Mouse (Mus musculus) yolk sac, embryonic 10.5 days (tissue): ENCODE measurements around the gene Arhgdig.

Experiments
- DNase-seq: peaks from one replicate; pipeline ENCODE4 v3.0.0-alpha.2; 2017; ENCODE audit warnings: low spot score

Arhgdig gene

GRCm38 (mm10) chr17:26207686-26208085, at the start of gene Arhgdig:
Arhgdig (minus strand) TSS chr17:26207786.
- no peak for DNase-seq

DNA sequence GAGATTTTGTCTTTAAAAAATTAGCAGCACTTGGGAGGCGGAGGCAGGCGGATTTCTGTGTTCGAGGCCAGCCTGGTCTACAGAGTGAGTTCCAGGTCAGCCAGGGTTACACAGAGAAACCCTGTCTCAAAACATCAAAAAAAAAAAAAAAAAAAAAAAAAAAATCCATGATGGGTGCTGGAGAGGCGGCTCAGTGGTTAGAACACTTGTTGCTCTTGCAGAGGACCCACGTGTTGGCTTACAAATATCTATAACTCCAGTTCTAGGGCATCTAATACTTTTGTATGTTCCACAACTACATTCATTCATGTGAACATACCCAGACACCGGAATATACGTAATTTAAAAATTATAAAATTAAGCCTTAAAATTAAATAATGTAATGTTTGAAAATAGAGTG, 47.7 kb upstream of the Arhgdig start:
- no peak for DNase-seq

DNA sequence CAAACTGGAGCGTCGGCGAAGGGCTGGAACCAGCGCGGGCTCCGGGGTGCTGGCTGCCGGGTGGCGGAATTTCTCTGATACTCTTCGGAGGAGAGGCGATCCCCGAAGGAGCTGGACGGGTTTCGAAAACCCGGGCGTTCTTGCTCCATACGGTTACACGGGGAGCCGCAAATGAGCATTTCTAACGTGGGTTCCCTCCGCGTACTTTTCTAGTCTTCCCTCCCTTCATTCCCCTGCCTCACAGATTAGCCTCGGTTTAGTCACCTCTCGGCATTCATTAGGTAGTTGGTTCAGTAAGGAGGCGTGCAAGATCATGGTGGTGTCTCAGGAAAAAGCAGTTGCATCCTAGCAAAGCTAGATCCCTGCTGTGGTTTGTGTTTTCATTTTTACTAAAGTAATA, 45.8 kb upstream of the Arhgdig start:
- DNase-seq, result peak; percentile 22

DNA sequence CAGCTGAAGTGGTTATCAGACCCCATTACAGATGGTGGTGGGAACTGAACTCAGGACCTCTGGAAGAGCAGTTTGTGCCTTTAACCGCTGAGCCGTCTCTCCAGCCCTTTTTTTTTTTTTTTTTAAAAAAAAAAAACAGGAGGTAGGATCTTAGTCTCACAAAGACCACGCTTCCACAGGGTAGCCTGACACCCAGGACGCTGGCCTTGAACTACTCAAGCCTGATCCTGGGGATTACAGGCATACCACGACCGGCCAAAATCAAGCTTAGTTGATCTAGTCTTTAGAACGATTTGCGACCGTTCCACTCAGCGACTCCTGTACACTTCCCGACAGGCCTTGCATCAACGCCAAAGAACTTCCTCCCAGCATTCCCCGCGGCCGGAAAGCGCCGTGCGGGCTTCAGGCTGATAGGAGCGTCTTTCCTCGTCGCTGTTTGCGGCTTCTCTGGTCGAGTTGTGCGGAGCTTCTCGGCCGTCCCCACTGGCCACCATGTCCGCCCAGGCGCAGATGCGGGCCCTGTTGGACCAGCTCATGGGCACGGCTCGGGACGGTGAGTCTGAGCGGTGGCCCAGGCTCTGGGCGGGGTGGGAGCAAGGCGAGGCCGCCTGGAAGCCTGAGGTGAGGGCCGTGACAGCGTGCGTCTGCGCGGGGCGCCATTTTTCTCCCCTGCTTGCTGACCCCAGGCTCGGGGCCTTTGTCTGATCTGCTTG, 45.1 kb upstream of the Arhgdig start, which contains the start of gene Luc7l:
TSS of gene Luc7l (plus strand) at position 358 of the 713 bp plus-strand sequence.
- DNase-seq, result peak; percentile 96

DNA sequence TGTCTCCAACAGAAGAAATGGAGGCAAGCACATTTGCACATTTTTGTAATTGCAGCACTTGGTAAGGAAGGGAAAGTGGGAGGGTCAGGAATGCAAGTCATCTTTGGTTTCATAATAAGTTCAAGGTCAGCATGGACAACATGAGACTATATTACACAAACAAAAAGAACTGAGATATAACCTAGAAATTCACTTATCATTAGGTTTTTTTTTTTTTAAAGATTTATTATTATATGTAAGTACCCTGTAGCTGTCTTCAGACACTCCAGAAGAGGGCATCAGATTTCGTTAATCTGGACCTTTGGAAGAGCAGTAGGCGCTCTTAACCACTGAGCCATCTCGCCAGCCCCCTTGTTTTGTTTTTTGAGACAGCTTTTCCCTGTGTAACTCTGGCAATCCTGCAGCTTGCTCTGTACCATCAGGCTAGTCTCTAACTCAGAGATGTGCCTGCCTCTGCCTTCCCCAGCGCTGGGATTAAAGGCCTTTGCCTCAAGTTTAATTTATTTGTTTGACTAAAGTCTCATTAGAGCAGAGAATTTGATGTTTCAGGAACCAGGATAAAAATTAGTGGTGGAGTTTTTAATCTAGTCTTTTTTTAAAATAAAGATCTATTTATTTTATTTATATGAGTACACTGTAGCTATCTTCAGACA, 44.4 kb upstream of the Arhgdig start:
- no peak for DNase-seq

DNA sequence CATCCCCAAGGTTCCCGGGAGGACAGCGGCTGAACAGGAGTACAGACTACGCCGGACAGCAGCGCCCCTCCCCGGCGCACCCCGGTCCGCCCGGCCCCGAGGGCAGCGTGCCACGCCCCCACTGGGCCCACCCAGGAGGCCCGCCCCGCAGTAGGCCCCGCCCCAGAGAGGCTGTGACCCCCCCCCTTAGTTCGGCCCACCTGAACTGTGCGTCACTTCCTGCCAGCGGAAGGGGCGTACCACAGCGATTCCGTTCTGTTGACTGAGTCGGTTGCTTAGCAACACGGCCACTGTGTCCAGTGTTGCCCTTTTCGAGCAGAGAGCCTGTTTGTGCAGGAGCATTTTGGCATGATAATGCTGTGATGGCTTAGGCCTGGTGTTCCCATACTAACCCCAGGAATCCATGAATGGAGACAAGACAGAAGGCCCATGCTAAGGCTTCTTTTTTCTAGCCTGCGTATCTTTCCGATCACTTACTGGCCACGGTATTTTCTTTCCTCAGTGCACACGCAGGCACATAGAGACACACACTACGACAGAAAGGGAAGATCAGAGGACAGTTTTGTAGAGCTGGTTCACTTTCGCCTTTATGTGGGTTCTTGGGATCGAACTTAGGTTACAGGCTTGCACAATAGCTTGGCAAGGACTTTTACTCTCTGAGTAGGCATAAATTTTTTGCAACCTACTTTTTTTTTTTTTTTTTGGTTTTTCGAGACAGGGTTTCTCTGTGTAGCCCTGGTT, 36.7 kb upstream of the Arhgdig start, which contains the start of gene Fam234a:
TSS of gene Fam234a (minus strand) at position 142 of the 741 bp plus-strand sequence.
- peak; percentile 97 for DNase-seq

DNA sequence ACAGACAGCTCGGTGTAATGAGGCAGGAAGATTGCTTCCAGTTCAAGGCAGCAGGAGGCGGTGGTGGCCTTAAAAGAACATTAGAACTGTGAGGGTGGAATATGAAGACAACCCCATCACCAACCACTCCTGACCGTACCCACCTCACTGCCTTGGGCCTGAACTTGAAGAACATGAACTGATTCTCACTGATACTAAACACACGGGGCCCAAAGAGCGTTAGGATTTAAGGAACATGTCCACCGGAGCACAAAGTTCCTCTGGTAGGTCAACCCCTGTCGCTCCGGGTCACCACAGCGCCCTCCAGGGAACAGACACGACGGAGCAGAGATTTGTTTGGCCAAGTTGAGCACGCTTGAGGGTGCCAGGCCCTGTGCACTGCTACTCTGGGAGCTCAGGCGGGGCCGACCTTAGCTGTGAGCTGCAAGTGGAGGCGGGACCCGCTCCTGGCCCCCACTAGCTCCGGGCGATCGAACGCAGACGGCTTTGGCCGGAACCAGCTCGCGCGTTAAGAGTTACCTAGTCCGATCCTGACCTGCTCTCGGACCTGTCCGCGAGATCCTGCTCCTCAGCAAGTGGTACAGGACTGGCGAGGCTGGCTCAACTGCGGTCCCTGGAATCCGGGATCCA, 36.0 kb upstream of the Arhgdig start:
- no peak for DNase-seq

DNA sequence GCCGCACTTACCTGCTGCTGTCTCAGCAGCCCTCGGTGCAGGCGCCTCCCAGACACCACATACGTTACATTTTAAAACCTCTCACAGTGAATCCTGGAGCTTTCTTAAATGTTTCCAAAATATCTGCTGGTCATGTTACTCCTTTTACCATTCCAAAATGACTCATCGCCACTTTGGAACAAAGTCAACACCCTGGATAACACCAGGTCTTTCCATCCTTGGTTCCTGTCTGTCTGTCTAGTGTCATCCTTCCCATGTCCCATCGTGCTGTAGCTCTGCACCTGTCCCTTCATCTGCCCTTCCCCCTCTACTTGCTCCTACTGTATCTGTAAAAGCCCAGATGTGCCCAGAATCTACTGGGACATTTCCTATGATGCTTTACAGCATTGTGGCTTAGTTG, 33.4 kb upstream of the Arhgdig start:
- DNase-seq, result no peak

DNA sequence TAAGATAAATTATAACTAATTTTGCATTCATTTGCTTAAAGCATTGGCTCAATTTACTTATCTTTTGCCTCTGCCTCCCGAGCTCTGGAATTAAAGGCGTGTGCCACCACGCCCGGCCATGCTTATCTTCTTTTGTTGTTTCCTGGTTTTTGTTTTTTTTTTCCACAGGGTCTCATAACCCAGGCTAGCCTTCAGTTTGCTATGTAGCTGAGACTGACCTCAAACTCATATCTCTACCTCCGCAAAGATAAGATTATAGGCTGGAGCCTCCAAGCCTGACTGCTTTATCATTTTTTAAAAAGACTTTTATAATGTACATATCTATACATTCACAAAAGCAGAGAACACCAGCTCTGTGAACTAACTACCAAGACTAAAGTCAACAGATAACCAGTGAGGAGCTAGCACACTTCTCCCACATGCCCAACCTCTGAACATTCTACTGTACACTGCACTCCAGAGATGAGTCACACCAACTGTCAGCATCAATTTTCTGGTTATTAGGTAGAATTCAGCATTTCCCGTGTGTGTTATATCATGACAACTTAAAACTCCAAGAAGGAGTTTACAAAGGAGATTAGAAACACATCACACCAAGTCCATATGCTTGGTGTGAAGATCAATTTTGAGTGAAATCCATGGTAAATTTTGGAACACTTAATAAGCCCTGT, 32.7 kb upstream of the Arhgdig start:
- no peak for DNase-seq

GRCm38 (mm10) chr17:26239551-26239950, 32.0 kb upstream of the Arhgdig start:
- no peak for DNase-seq

DNA sequence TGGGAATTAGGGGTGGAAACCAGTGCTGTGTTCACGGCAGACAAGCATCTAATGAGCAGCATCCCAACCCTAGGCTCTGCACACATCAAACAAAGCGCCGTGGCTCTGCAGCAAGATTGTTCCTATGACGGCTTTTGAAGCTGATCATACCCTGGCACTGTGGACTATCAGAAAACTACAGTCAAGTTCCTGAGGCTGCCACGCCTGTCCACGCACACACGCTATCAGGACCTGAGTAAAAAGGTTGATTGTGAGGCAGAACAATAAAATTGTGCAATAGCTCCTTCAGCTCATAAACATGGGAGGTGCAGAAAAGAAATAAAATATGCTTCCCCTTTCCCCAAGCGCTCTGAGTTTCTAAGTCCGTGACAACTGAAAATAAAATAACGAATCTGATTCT, 30.1 kb upstream of the Arhgdig start:
- DNase-seq, result no peak

DNA sequence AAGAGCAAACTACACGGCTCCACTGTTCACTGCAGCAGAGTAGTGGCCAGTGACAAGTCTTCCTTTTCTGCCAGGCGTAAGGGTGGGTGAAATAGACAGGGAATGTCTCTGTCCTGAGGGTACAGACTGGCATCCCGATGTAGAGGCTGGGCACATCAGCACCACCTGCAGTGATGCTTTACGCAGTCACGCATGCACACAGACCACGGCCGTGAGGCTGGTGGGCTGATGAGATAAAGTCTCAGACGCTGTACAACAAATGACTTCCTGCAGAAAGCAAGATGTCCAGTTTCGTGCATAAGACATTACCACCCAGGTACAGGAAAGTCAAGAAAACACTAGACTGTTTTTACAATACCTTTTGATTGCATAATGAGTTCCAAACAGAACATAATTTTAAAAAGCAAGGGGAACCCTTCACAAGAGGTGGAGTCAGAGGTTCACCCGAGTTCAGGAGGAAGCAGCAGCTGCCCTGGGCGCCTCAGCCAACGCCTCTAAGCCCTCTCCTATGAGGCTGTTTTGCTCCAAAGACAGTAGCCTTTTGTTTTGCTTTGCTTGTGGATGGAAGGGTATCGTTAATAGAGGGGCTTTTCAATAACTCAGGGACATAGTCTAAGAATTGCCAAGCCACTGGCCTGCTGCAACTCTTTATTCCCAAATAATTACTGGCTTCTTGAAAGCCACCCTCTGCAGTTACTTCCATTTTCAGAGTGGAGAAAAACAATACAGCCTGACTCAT, 27.7 kb upstream of the Arhgdig start:
- DNase-seq, result no peak

GRCm38 (mm10) chr17:26234386-26234785, 26.8 kb upstream of the Arhgdig start:
- DNase-seq, result no peak

- DNase-seq, result no peak
Observed at GRCm38 (mm10) chr17:26232863-26233262, 25.3 kb upstream of the Arhgdig start.

DNA sequence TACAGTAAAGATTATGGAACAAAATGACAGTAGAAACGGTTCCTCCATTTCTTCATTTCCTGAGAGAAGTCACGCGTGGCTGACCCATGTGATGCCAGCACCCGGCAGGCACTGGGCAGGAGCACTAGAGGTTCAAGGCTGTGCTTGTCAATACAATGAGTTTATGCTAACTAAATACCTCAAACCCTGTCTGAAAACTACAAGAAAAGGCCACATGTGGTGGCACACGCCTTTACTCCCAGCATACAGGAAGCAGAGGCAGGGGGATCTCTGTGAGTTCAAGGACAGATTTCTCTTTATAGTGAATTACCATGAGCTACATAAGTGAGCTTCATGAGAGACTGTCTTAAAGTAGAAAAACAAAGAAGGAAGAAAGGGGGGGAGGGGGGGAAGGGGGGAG, 23.6 kb upstream of the Arhgdig start:
- no peak for DNase-seq

DNA sequence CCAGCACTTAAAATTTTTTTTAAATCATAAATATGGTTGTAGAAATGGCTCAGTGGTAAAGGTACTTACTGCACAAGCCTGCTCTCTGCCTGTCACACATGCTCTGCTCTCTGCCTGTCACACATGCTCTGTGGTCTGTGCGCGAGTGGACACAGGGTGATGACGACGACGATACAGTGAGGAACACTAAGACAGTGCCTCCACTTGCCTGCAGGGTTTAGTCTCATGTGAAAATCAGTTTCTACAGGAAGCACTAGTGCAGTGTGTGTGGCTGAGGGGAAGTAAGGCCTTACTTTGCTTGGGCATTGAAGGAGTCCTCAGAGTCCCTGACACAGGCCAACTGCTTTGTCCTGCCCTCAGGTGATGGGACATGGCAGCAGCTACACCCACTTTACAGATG, 22.2 kb upstream of the Arhgdig start:
- no peak for DNase-seq

DNA sequence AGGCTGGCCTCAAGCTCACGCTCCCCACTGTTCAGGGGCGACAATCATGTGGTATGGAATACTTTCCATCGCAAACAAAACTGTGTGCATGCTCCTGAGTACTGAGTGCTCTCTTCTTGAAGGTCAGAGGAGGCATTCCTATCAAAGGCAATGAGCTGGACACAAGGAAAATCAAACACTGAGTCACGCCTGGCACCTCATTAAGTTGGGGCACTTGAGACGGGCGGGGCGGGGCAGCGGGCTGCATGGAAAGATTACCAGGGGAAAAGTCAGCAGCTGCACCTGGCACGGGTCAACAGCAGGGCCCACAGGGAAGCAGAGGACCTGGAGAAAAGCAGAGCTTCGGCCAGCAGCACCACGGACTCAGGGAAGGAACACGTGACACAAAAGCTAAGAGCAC, 17.6 kb upstream of the Arhgdig start:
- DNase-seq, result no peak

- DNase-seq, result peak; percentile 29
Observed at GRCm38 (mm10) chr17:26221508-26221907, 13.9 kb upstream of the Arhgdig start.

GRCm38 (mm10) chr17:26212681-26213080, 5.1 kb upstream of the Arhgdig start:
- DNase-seq, result no peak

DNA sequence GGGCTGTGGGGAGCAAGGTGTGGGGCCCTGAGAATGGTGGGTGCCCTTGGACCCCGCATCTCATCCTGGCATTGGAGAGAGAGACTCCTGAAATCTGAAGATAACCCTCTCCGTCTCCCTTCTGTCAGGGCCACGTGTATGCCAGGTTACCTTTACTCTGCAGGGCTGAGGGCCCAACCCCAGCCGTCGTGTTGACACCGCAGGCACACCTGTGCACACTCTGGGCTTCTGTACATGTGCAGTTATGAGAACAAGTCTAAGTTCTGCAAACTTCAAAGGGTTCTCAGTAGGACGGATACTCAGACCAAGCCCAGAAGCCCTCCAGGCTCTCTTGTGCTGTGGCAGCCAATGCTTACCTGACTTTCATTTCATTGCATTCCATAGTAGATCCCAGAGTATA, 4.7 kb upstream of the Arhgdig start:
- DNase-seq, result no peak

DNA sequence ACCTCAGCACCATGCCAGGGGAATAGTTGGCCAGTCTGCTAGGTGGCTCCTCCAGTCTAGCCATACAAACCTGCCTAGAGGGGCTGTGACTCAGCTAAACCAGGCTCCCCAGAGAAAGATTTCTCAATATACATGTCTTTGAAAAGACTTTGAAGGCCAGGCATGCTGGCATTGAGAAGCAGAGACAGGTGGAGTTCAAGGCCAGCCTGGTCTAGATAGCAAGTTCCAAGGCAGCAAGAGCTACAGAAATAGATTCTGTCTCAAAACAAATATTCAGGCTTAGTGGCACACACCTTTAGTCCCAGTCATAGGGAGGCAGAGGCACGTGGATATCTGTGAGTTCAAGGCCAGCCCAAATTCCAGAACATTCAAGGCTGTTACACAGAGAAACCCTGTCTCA, 1.2 kb downstream of the Arhgdig start:
- no peak for DNase-seq
